Mouse (Mus musculus) heart, embryonic 11.5 days (tissue): ENCODE measurements around the gene Tpm3. TPM values are rescaled to one million over a fixed set of nuclear protein-coding genes. Genes with fewer than 3 reads are reported as not detected.
"Not testable (repeated sequence)": the region's sequence is repeated elsewhere in the genome, so short reads cannot be mapped to it uniquely, and the experiment has no call there.

Experiments used
- ATAC-seq: fragments of 200-750 bp; cut with Nextera tagmentation; replicated peaks from 2 replicates; pipeline ENCODE4 v1.8.0; 2017; ENCODE audit warnings: moderate library complexity; ENCODE audit not compliant: insufficient number of reproducible peaks, low FRiP score, low TSS enrichment
- H3K27ac ChIP-seq: fragments of 300-500 bp; sonication (generic); 2 replicates; pipeline ENCODE4 v1.5.1; 2014; ENCODE audit warnings: mild to moderate bottlenecking, low read depth, low read length
- H3K27me3 ChIP-seq: fragments of 300-500 bp; sonication (generic); 2 replicates; pipeline ENCODE4 v1.6.1; 2014; ENCODE audit warnings: mild to moderate bottlenecking, low read length, mixed read lengths; ENCODE audit not compliant: control insufficient read depth, insufficient read depth
- H3K36me3 ChIP-seq: fragments of 300-500 bp; sonication (generic); 2 replicates; pipeline ENCODE4 v1.6.1; 2014; ENCODE audit warnings: mild to moderate bottlenecking, low read length, moderate library complexity, mixed read lengths; ENCODE audit not compliant: control insufficient read depth, insufficient read depth
- H3K4me1 ChIP-seq: fragments of 300-500 bp; sonication (generic); 2 replicates; pipeline ENCODE4 v1.6.1; 2014; ENCODE audit warnings: low read length; ENCODE audit not compliant: control insufficient read depth, insufficient read depth
- H3K4me2 ChIP-seq: fragments of 300-500 bp; sonication (generic); 2 replicates; pipeline ENCODE4 v1.6.1; 2014; ENCODE audit warnings: mild to moderate bottlenecking, moderate library complexity
- H3K4me3 ChIP-seq: fragments of 300-500 bp; sonication (generic); 2 replicates; pipeline ENCODE4 v1.5.1; 2014; ENCODE audit warnings: low read depth, low read length
- H3K9ac ChIP-seq: fragments of 300-500 bp; sonication (generic); 2 replicates; pipeline ENCODE4 v1.6.1; 2014; ENCODE audit warnings: mild to moderate bottlenecking, low read depth, low read length, moderate library complexity
- H3K9me3 ChIP-seq: fragments of 300-500 bp; sonication (generic); replicated peaks from 2 replicates; pipeline ENCODE4 v1.6.1; 2016; ENCODE audit warnings: low read length; ENCODE audit not compliant: control insufficient read depth
- WGBS: fragments of 180-500 bp; shearing (Covaris S2); extraction: QIAGEN DNeasy Blood & Tissue Kit; methylation state at CpG from one replicate; pipeline ENCODE4 v1.1.7; 2014; ENCODE audit not compliant: insufficient replicate concordance; 5-methylcytosine and 5-hydroxymethylcytosine counted together
- polyA plus RNA-seq: library from polyadenylated mRNA; unstranded; fragments of >200 nt; fragmentation: Nextera tagmentation; extraction: Ambion mirVana; gene quantifications from 2 replicates; pipeline ENCODE4 v1.2.1, GENCODE M21; 2014

Tpm3 gene
- polyA plus RNA-seq, 1 experiment from 2014 or later: 352 TPM

DNA sequence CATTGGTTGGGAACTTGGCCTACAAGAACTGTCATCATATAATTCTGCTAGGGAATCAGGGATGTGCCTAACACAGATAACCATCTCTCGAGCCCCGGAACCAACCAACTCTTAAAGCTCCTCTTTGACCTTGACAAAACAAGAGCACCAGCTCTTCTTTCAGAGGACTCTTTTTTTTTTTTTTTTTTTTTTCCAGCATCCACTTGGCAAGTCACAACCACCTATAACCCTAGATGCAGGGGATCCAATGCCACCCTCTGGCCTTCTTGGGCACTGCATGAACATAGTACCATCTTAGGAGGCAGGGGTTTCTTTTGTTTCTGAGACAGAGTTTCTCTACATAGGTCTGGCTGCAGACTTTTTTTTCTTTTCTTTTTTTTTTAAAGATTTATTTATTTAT, 41.9 kb downstream of the Tpm3 start:
- WGBS: 63% methylated on average over 2 of the region's 2 CpGs
- no peaks in the 10 kb centered on the region for H3K27me3 ChIP-seq
- H3K4me3 ChIP-seq: no peak overlapping the region
- H3K9me3 ChIP-seq: no peaks in the 10 kb centered on the region
- H3K4me2 ChIP-seq: no peak overlapping the region
- H3K4me1 ChIP-seq: no peaks in the 10 kb centered on the region
- no peaks in the 10 kb centered on the region for H3K36me3 ChIP-seq
- H3K27ac ChIP-seq: no peak overlapping the region
- no peak for ATAC-seq
- H3K9ac ChIP-seq: no peak overlapping the region

DNA sequence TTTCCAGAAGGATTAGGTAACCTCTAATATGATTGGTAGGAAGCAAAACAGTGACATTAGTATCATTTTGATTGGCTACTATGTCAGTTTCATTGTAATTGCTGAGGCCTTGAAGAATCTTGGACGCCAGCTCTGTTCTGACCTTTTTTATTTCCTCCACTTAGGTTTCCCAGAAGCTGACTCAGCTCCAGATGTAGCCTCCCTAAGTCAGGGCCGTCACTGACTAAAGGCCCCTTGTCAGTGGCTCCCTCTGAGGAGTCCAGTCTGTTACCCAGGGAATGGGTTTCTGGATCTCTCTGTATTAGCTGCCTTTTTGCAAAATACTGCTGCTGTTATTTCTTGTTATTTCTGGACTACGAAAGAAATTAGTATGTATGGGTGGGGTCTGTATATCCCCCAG, 43.1 kb downstream of the Tpm3 start:
- H3K27me3 ChIP-seq: no peaks in the 10 kb centered on the region
- no peak overlapping the region for H3K9ac ChIP-seq
- WGBS: 75% methylated on average over 3 of the region's 3 CpGs
- H3K4me1 ChIP-seq: no peaks in the 10 kb centered on the region
- no peaks in the 10 kb centered on the region for H3K36me3 ChIP-seq
- H3K9me3 ChIP-seq: no peaks in the 10 kb centered on the region
- H3K4me3 ChIP-seq: no peak overlapping the region
- ATAC-seq: no peak
- H3K4me2 ChIP-seq: no peak overlapping the region
- no peak overlapping the region for H3K27ac ChIP-seq

DNA sequence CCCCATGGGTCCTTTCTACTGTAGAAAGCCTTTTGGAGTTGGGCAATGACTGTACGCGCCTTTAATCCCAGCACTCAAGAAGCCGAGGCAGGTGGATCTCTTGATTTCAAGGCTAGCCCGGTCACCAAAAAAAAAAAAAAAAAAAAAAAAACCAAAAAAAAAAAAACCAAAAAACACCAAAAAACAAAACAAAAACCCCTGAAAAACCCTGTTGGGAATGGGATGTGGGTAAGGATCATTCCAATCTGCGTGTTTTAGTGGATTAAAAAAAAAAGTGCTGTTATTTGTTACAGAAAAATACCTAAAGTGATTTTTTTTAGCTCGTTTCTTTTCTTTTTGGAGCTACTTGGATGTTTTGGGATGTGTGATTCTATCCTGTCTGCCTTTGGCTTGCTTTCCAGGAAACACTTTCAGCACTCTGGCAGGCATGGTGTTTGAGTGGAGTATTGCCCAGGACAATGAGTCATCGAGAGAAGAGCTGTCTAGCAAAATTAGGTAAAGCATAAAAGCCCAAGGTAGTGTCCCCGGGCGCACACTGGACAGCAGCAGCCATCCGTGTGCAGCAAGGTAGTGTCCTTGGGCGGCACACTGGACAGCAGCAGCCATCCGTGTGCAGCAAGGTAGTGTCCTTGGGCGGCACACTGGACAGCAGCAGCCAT, 45.8 kb downstream of the Tpm3 start:
- no peak overlapping the region for H3K4me3 ChIP-seq
- H3K9ac ChIP-seq: no peak overlapping the region
- no peak for ATAC-seq
- 90% methylated on average over 13 of the region's 13 CpGs for WGBS
- H3K36me3 ChIP-seq: no peaks in the 10 kb centered on the region
- H3K27ac ChIP-seq: no peak overlapping the region
- no peaks in the 10 kb centered on the region for H3K9me3 ChIP-seq
- no peak overlapping the region for H3K4me2 ChIP-seq
- H3K4me1 ChIP-seq: no peaks in the 10 kb centered on the region
- no peaks in the 10 kb centered on the region for H3K27me3 ChIP-seq

DNA sequence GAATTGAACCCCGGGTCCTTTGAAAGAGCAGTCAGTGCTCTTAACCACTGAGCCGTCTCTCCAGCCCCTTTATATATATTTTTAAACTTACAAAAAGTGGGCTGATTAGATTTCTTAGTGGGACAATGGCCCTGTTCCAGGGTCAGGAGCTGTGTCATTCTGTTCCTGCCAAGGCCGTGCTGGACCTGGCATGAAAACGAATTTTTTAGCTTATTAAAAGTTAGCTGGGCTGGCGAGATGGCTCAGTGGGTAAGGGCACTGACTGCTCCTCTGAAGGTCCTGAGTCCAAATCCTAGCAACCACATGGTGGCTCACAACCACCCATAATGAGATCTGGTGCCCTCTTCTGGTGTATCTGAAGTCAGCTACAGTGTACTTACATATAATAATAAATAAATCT, 49.6 kb downstream of the Tpm3 start:
- not testable (repeated sequence) for H3K4me3 ChIP-seq, H3K27ac ChIP-seq, H3K4me2 ChIP-seq, H3K36me3 ChIP-seq, ATAC-seq, H3K9ac ChIP-seq, H3K27me3 ChIP-seq, H3K9me3 ChIP-seq, H3K4me1 ChIP-seq
- 73% methylated on average over 5 of the region's 5 CpGs for WGBS

- no peak overlapping the region for H3K4me3 ChIP-seq
- H3K9me3 ChIP-seq: no peaks in the 10 kb centered on the region
- no peak overlapping the region for H3K27ac ChIP-seq
- H3K27me3 ChIP-seq: no peaks in the 10 kb centered on the region
- H3K36me3 ChIP-seq: no peaks in the 10 kb centered on the region
- no peak for ATAC-seq
- H3K9ac ChIP-seq: no peak overlapping the region
- no peak overlapping the region for H3K4me2 ChIP-seq
- no peaks in the 10 kb centered on the region for H3K4me1 ChIP-seq
- WGBS: 72% methylated on average over 5 of the region's 5 CpGs
Observed at GRCm38 (mm10) chr3:90125710-90126109, 53.3 kb downstream of the Tpm3 start.

DNA sequence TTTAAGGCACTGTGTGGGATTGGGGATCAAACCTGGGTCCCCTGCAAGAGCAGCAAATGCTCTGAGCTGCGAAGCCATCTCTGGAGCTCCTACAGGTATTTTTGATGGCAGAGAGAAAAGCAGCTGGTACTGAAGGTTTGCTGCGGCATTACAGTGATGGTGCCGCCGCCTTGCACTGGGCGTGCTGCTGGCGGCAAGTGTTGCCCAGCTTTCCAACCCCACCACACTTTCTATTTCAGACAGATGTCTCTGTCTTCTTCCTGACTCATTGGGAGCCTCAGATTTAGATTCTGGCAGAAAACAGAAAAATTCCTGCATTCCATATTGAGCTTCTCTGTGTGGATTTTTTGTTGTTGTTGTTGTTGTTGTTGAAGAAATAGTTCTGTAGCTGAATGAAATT, 55.4 kb downstream of the Tpm3 start:
- no peak for ATAC-seq
- no peaks in the 10 kb centered on the region for H3K27me3 ChIP-seq
- no peaks in the 10 kb centered on the region for H3K36me3 ChIP-seq
- no peak overlapping the region for H3K27ac ChIP-seq
- WGBS: 86% methylated on average over 6 of the region's 6 CpGs
- H3K4me1 ChIP-seq: no peaks in the 10 kb centered on the region
- no peak overlapping the region for H3K4me2 ChIP-seq
- no peak overlapping the region for H3K9ac ChIP-seq
- no peaks in the 10 kb centered on the region for H3K9me3 ChIP-seq
- no peak overlapping the region for H3K4me3 ChIP-seq

DNA sequence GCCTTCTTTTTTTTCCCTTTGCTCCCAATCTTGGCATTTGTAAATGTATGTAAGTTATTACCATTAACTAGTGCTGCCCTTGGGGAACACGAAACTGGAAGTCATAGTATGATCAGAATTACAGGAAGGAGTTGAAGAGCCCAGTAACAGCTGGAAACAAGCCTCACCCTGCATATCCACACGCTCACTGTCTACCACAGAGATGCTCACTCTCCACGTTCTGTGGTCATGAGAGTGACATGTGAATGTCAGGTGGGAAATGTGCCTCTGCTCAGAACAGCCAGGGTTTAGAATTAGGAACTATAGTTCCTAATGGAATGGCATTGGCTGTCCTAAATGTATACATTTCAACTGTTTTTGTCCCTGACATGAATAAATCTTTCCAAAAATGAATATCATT, 60.3 kb downstream of the Tpm3 start:
- H3K9me3 ChIP-seq: no peaks in the 10 kb centered on the region
- no peaks in the 10 kb centered on the region for H3K27me3 ChIP-seq
- WGBS: 77% methylated on average over 3 of the region's 3 CpGs
- no peak for ATAC-seq
- H3K9ac ChIP-seq: no peak overlapping the region
- 0 out of 2 replicates have a peak, but pooled peaks cover 2% of the 10 kb centered on the region for H3K4me1 ChIP-seq
- H3K27ac ChIP-seq: no peak overlapping the region
- no peak overlapping the region for H3K4me3 ChIP-seq
- no peaks in the 10 kb centered on the region for H3K36me3 ChIP-seq
- no peak overlapping the region for H3K4me2 ChIP-seq

DNA sequence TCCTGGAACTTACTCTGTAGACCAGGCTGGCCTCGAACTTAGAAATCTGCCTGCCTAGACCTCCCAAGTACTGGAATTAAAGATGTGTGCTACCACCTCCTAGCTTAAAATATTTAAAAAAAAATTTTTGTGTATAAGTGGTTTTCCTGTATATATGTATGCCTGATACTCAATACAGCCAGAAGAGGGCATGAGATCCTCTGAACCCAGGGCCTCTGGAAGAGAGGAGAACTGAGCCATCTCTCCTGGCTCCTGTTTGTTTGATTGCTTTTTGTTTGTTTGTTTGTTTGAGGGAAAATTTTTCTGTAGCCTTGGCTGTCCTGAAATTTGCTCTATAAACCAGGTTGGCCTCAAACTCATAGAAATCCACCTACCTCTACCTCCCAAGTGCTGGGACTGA, 60.9 kb downstream of the Tpm3 start:
- no peak overlapping the region for H3K27ac ChIP-seq
- H3K27me3 ChIP-seq: no peaks in the 10 kb centered on the region
- no peak for ATAC-seq
- H3K4me2 ChIP-seq: no peak overlapping the region
- H3K9me3 ChIP-seq: no peaks in the 10 kb centered on the region
- H3K4me1 ChIP-seq: 0 out of 2 replicates have a peak, but pooled peaks cover 2% of the 10 kb centered on the region
- 80% methylated on average over 1 of the region's 1 CpGs for whole genome bisulfite sequencing
- H3K9ac ChIP-seq: no peak overlapping the region
- H3K4me3 ChIP-seq: no peak overlapping the region
- H3K36me3 ChIP-seq: no peaks in the 10 kb centered on the region

GRCm38 (mm10) chr3:90134483-90134882, 62.0 kb downstream of the Tpm3 start:
- H3K27me3 ChIP-seq: no peaks in the 10 kb centered on the region
- no peak overlapping the region for H3K4me2 ChIP-seq
- no peak overlapping the region for H3K4me3 ChIP-seq
- H3K36me3 ChIP-seq: no peaks in the 10 kb centered on the region
- H3K9ac ChIP-seq: no peak overlapping the region
- 38% methylated on average over 3 of the region's 3 CpGs for WGBS
- no peak for ATAC-seq
- no peak overlapping the region for H3K27ac ChIP-seq
- H3K4me1 ChIP-seq: 0 out of 2 replicates have a peak, but pooled peaks cover 2% of the 10 kb centered on the region
- H3K9me3 ChIP-seq: no peaks in the 10 kb centered on the region
